In the genomic region with DNA sequence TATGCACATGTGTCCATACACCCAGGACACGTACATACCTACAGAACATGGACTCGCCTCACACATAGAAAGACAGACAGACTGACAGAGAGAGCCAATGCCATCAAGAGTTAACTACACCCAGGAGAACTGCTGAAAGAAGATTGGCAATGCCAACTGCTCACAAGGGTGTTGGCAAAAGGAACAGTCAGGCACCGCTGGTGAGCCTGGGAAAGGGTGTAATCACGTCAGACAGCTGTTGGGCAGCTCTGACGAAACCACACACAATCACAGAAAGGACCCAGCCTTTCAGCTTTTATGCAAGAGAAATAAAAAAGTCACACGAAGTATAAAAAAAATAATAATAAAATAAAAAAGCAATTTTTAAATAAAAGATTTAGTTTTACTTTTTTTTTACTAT, we compare ENCODE assay signal across 11 mouse cellular contexts. TPM values are rescaled to one million over a fixed set of nuclear protein-coding genes. Genes with fewer than 3 reads are reported as not detected.
"Had no signal": no experiment of that assay in that cellular context is flagged by ENCODE, and none has a peak within 500 bp of the region (broad histone marks: within the 10 kb centered on the region; RNA-seq: fewer than 3 reads in every experiment).

No protein-coding gene starts in this region.

- H3K27me3 ChIP-seq: limb, embryonic 13.5 days; lung, embryonic 15.5 days; midbrain, embryonic 13.5 days; neural tube, embryonic 12.5 days had no signal

- ATAC-seq: liver, embryonic 12.5 days; midbrain, embryonic 13.5 days had no signal

- DNase-seq: kidney, postnatal 14 days; left cerebral cortex, postnatal 4 days; thymus, postnatal 4 days had no signal

- H3K4me3 ChIP-seq: limb, embryonic 13.5 days; liver, embryonic 12.5 days; lung, embryonic 15.5 days; midbrain, embryonic 13.5 days; neural tube, embryonic 12.5 days had no signal

- H3K36me3 ChIP-seq: limb, embryonic 13.5 days; liver, embryonic 12.5 days; lung, embryonic 15.5 days; midbrain, embryonic 13.5 days; neural tube, embryonic 12.5 days had no signal

- H3K27ac ChIP-seq: limb, embryonic 13.5 days; liver, embryonic 12.5 days; lung, embryonic 15.5 days; midbrain, embryonic 13.5 days; neural tube, embryonic 12.5 days; stomach, postnatal 0 days had no signal

- H3K9ac ChIP-seq: limb, embryonic 13.5 days; liver, embryonic 12.5 days; lung, embryonic 15.5 days; midbrain, embryonic 13.5 days; neural tube, embryonic 12.5 days had no signal

RNA-seq across cellular contexts. Expression of a gene that starts 57.5 kb away (rescaled TPM):
- total RNA-seq: neutrophil, adult 5-6 weeks had no signal
- polyA plus RNA-seq: liver, embryonic 16.5 days had no signal
